Mouse (Mus musculus) CH12.LX (cell line): ENCODE measurements around the gene Naaladl1.
A peak's percentile ranks its signal among the peaks of the same experiment; 100 is the strongest.

ENCODE experiments used
- CHD2 ChIP-seq: IDR thresholded peaks from 2 replicates; pipeline ENCODE4 v1.6.1; 2011; ENCODE audit warnings: low read length, improper control_type of control experiment
- CTCF ChIP-seq, 2 experiments: IDR thresholded peaks in 1 of 2; conservative IDR thresholded peaks in 1 of 2; 2 replicates each; pipeline ENCODE4 v1.5.1; 2011 to 2012; ENCODE audit warnings: low read depth in 2 of 2, low read length in 2 of 2, improper control_type of control experiment in 1 of 2, inconsistent platforms in 1 of 2, mild to moderate bottlenecking in 1 of 2, moderate library complexity in 1 of 2
- E2F4 ChIP-seq: IDR thresholded peaks from 2 replicates; pipeline ENCODE4 v1.6.1; 2011; ENCODE audit warnings: low read depth, low read length, improper control_type of control experiment; ENCODE audit not compliant: insufficient replicate concordance
- EP300 ChIP-seq: IDR thresholded peaks from 2 replicates; pipeline ENCODE4 v1.6.1; 2011; ENCODE audit warnings: low read length, improper control_type of control experiment
- GABPA ChIP-seq: IDR thresholded peaks from 2 replicates; pipeline ENCODE4 v1.6.1; 2012; ENCODE audit warnings: low read depth, low read length, improper control_type of control experiment, inconsistent platforms; ENCODE audit not compliant: insufficient replicate concordance
- IRF4 ChIP-seq: IDR thresholded peaks from 2 replicates; pipeline ENCODE4 v1.6.1; 2014; ENCODE audit warnings: low read depth, mild to moderate bottlenecking, inconsistent platforms, low read length, improper control_type of control experiment
- MAFK ChIP-seq: IDR thresholded peaks from 2 replicates; pipeline ENCODE4 v1.6.1; 2011; ENCODE audit warnings: low read length, improper control_type of control experiment; ENCODE audit not compliant: insufficient replicate concordance
- MAZ ChIP-seq: IDR thresholded peaks from 2 replicates; pipeline ENCODE4 v1.6.1; 2012; ENCODE audit warnings: low read depth, mild to moderate bottlenecking, inconsistent platforms, low read length, improper control_type of control experiment, moderate library complexity
- MEF2A ChIP-seq: IDR thresholded peaks from 2 replicates; pipeline ENCODE4 v1.6.1; 2014; ENCODE audit warnings: low read depth, mild to moderate bottlenecking, inconsistent platforms, low read length, improper control_type of control experiment, borderline replicate concordance
- NRF1 ChIP-seq: IDR thresholded peaks from 2 replicates; pipeline ENCODE4 v1.6.1; 2014; ENCODE audit warnings: low read depth, mild to moderate bottlenecking, inconsistent platforms, low read length, improper control_type of control experiment, moderate library complexity
- POLR2A ChIP-seq: IDR thresholded peaks from 2 replicates; pipeline ENCODE4 v1.6.1; 2011; ENCODE audit warnings: low read depth, mild to moderate bottlenecking, improper control_type of control experiment, low read length
- POLR2AphosphoS2 ChIP-seq: IDR thresholded peaks from 2 replicates; pipeline ENCODE4 v1.6.1; 2011; ENCODE audit warnings: low read depth, low read length, improper control_type of control experiment
- UBTF ChIP-seq: IDR thresholded peaks from 2 replicates; pipeline ENCODE4 v1.6.1; 2012; ENCODE audit warnings: low read depth, mild to moderate bottlenecking, inconsistent platforms, low read length, improper control_type of control experiment, moderate library complexity
- ZKSCAN1 ChIP-seq: IDR thresholded peaks from 2 replicates; pipeline ENCODE4 v1.6.1; 2012; ENCODE audit warnings: low read depth, inconsistent platforms, low read length, improper control_type of control experiment, borderline replicate concordance

DNA sequence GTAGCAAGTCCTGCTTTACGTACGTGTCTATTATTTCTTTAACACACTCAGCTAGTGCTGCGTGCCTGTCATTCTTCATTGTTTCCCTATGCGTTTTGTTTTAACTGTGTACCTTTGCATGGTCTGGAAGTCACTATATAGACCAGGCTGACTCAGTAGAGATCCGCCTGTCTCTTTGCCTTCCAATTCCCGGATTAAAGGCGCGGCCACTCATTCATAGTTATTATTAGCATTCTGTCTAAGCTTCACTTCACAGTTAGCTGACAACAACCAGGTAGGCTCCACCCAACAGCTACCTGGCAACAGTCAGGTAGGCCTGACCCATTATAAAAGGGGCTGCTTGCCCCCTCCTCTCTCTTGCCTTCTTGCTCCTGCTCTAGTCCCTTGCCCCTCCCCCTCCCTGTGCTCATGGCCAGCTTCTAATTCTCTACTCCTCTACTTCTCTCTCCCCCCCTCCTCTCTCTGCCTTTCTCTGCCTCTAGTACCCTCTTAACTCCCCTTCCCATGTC, 13.1 kb downstream of the Naaladl1 start:
- no peak for TF ChIP-seq CTCF (conservative IDR thresholded peaks at IDR 0.05 in 1 of 2, IDR thresholded peaks at IDR 0.05 in 1 of 2; ENCODE audit: low read depth in 2 of 2, low read length in 2 of 2)
- no peak; the same call in 1 of the 2 replicates for TF ChIP-seq POLR2A
- TF ChIP-seq ZKSCAN1, result no peak
- 0 out of 2 replicates have a peak, but pooled peaks have one; percentile 23 for TF ChIP-seq EP300
- no peak for TF ChIP-seq MAZ
- TF ChIP-seq MAFK, result no peak
- TF ChIP-seq POLR2AphosphoS2, result 0 out of 2 replicates have a peak, but pooled peaks have one; percentile 22
- no peak for TF ChIP-seq MEF2A
- no peak for TF ChIP-seq GABPA
- peak; percentile 3; the same call in 1 of the 2 replicates for TF ChIP-seq IRF4
- 0 out of 2 replicates have a peak, but pooled peaks have one; percentile 14 for TF ChIP-seq CHD2
- no peak for TF ChIP-seq UBTF
- TF ChIP-seq E2F4, result no peak
- TF ChIP-seq NRF1, result no peak
